Mouse (Mus musculus) testis, adult 2 months (tissue): ENCODE results near the gene Lrch1.

ENCODE experiments used
- CTCF ChIP-seq: fragments of 200-500 bp; IDR thresholded peaks from 2 replicates; pipeline ENCODE4 v1.5.1; 2012; ENCODE audit warnings: low read depth, mild to moderate bottlenecking, inconsistent platforms, low read length, moderate library complexity; ENCODE audit not compliant: control insufficient read depth, insufficient read depth, insufficient replicate concordance
- POLR2A ChIP-seq: fragments of 200-500 bp; IDR thresholded peaks from 2 replicates; pipeline ENCODE4 v1.6.1; 2012; ENCODE audit warnings: low read depth, mild to moderate bottlenecking, inconsistent platforms, low read length, moderate library complexity; ENCODE audit not compliant: control insufficient read depth

GRCm38 (mm10) chr14:74924521-74924920 lies 23.2 kb downstream of the Lrch1 start:
- TF ChIP-seq CTCF (no peak), POLR2A (no peak)
